Mouse (Mus musculus): Measurements from ENCODE around the gene Tram2. TPM values are rescaled to one million over a fixed set of nuclear protein-coding genes. Genes with fewer than 3 reads are reported as not detected.

Tram2 gene
- polyA plus RNA-seq, 1 experiment from 2014 or later = 7.2 TPM

- H3K36me3 ChIP-seq (ENCODE audit: insufficient read depth, low read length) = no peaks in the 10 kb centered on the region
- DNase-seq (ENCODE audit: low spot score) (peak; percentile 65), ATAC-seq (replicated peaks; ENCODE audit: low FRiP score, low read depth) (no peak)
- H3K4me1 ChIP-seq (replicated peaks; ENCODE audit: insufficient read depth, low read length) = peaks cover 24% of the 10 kb centered on the region
- WGBS = 75% methylated on average over 13 of the region's 13 CpGs
- H3K4me3 ChIP-seq (replicated peaks; ENCODE audit: low read depth, low read length) = no peak overlapping the region
- no peak overlapping the region for H3K9ac ChIP-seq (ENCODE audit: low read depth, low read length)
- H3K27me3 ChIP-seq (ENCODE audit: insufficient read depth, low read length) = no peaks in the 10 kb centered on the region
- no peaks in the 10 kb centered on the region for H3K9me3 ChIP-seq (replicated peaks; ENCODE audit: low read length)
- no peak for TF ChIP-seq CTCF (IDR thresholded peaks at IDR 0.05; ENCODE audit: low read depth)
- peak overlapping the region; percentile 63 for H3K27ac ChIP-seq
- H3K4me2 ChIP-seq (ENCODE audit: low read length) = peak overlapping the region; percentile 8; the same call in 1 of the 2 replicates
These were observed 8.4 kb downstream of the Tram2 start for GRCm38 (mm10) chr1:21070658-21071057.

GRCm38 (mm10) chr1:21069830-21070522, 9.1 kb downstream of the Tram2 start:
- Histone ChIP-seq H3K27ac (0 out of 2 replicates have a peak overlapping the region, but pooled peaks have one; percentile 13), H3K27me3 (ENCODE audit: insufficient read depth, low read length) (no peaks in the 10 kb centered on the region)
- DNase-seq (ENCODE audit: low spot score) = no peak

GRCm38 (mm10) chr1:21068491-21068890, 10.5 kb downstream of the Tram2 start:
- H3K9ac ChIP-seq (ENCODE audit: low read depth, low read length) = no peak overlapping the region
- H3K27me3 ChIP-seq (ENCODE audit: insufficient read depth, low read length) = no peaks in the 10 kb centered on the region
- TF ChIP-seq CTCF (IDR thresholded peaks at IDR 0.05; ENCODE audit: low read depth) = no peak
- ATAC-seq (replicated peaks; ENCODE audit: low FRiP score, low read depth) = no peak
- 0 out of 2 replicates have a peak, but pooled peaks cover 7% of the 10 kb centered on the region for H3K4me1 ChIP-seq (replicated peaks; ENCODE audit: insufficient read depth, low read length)
- no peak overlapping the region for H3K4me2 ChIP-seq (ENCODE audit: low read length)
- 58% methylated on average over 1 of the region's 1 CpGs for WGBS
- H3K4me3 ChIP-seq (replicated peaks; ENCODE audit: low read depth, low read length) = no peak overlapping the region
- peaks cover 6% of the 10 kb centered on the region; the same call in 1 of the 2 replicates for H3K36me3 ChIP-seq (ENCODE audit: insufficient read depth, low read length)
- DNase-seq (ENCODE audit: low spot score) = no peak
- H3K9me3 ChIP-seq (replicated peaks; ENCODE audit: low read length) = no peaks in the 10 kb centered on the region
- H3K27ac ChIP-seq = no peak overlapping the region

More at GRCm38 (mm10) chr1:21069830-21070522, 9.1 kb downstream of the Tram2 start:
- Histone ChIP-seq H3K9ac (ENCODE audit: low read depth, low read length) (no peak overlapping the region), H3K4me2 (ENCODE audit: low read length) (no peak overlapping the region), H3K4me1 (replicated peaks; ENCODE audit: insufficient read depth, low read length) (peaks cover 17% of the 10 kb centered on the region), H3K36me3 (ENCODE audit: insufficient read depth, low read length) (peaks cover 2% of the 10 kb centered on the region; the same call in 1 of the 2 replicates), H3K9me3 (replicated peaks; ENCODE audit: low read length) (no peaks in the 10 kb centered on the region), H3K4me3 (replicated peaks; ENCODE audit: low read depth, low read length) (no peak overlapping the region)
- WGBS = 68% methylated on average over 12 of the region's 12 CpGs
- no peak for ATAC-seq (replicated peaks; ENCODE audit: low FRiP score, low read depth)
- no peak for TF ChIP-seq CTCF (IDR thresholded peaks at IDR 0.05; ENCODE audit: low read depth)

- no peak overlapping the region for H3K9ac ChIP-seq (ENCODE audit: low read depth, low read length)
- no peak overlapping the region for H3K4me2 ChIP-seq (ENCODE audit: low read length)
- ATAC-seq (replicated peaks; ENCODE audit: low FRiP score, low read depth) (no peak), DNase-seq (ENCODE audit: low spot score) (no peak)
- H3K4me3 ChIP-seq (replicated peaks; ENCODE audit: low read depth, low read length) = no peak overlapping the region
- H3K27ac ChIP-seq = no peak overlapping the region
- peaks cover 6% of the 10 kb centered on the region; the same call in 1 of the 2 replicates for H3K36me3 ChIP-seq (ENCODE audit: insufficient read depth, low read length)
- 84% methylated on average over 11 of the region's 11 CpGs for WGBS
- no peaks in the 10 kb centered on the region for H3K27me3 ChIP-seq (ENCODE audit: insufficient read depth, low read length)
- H3K4me1 ChIP-seq (replicated peaks; ENCODE audit: insufficient read depth, low read length) = 0 out of 2 replicates have a peak, but pooled peaks cover 4% of the 10 kb centered on the region
- H3K9me3 ChIP-seq (replicated peaks; ENCODE audit: low read length) = no peaks in the 10 kb centered on the region
- TF ChIP-seq CTCF (IDR thresholded peaks at IDR 0.05; ENCODE audit: low read depth) = no peak
These were observed 11.3 kb downstream of the Tram2 start for GRCm38 (mm10) chr1:21067536-21068221.

GRCm38 (mm10) chr1:21064153-21064552, 14.9 kb downstream of the Tram2 start:
- Histone ChIP-seq H3K4me2 (ENCODE audit: low read length) (no peak overlapping the region), H3K36me3 (ENCODE audit: insufficient read depth, low read length) (peaks cover 6% of the 10 kb centered on the region), H3K27me3 (ENCODE audit: insufficient read depth, low read length) (no peaks in the 10 kb centered on the region), H3K4me1 (replicated peaks; ENCODE audit: insufficient read depth, low read length) (no peaks in the 10 kb centered on the region), H3K9ac (ENCODE audit: low read depth, low read length) (no peak overlapping the region), H3K4me3 (replicated peaks; ENCODE audit: low read depth, low read length) (no peak overlapping the region), H3K27ac (no peak overlapping the region), H3K9me3 (replicated peaks; ENCODE audit: low read length) (no peaks in the 10 kb centered on the region)
- DNase-seq (ENCODE audit: low spot score) (no peak), ATAC-seq (replicated peaks; ENCODE audit: low FRiP score, low read depth) (no peak)
- no peak for TF ChIP-seq CTCF (IDR thresholded peaks at IDR 0.05; ENCODE audit: low read depth)
- 91% methylated on average over 5 of the region's 5 CpGs for WGBS

- Histone ChIP-seq H3K36me3 (ENCODE audit: insufficient read depth, low read length) (peaks cover 5% of the 10 kb centered on the region; the same call in 1 of the 2 replicates), H3K4me3 (replicated peaks; ENCODE audit: low read depth, low read length) (no peak overlapping the region), H3K9ac (ENCODE audit: low read depth, low read length) (no peak overlapping the region), H3K27ac (no peak overlapping the region), H3K9me3 (replicated peaks; ENCODE audit: low read length) (no peaks in the 10 kb centered on the region), H3K4me1 (replicated peaks; ENCODE audit: insufficient read depth, low read length) (no peaks in the 10 kb centered on the region), H3K27me3 (ENCODE audit: insufficient read depth, low read length) (no peaks in the 10 kb centered on the region), H3K4me2 (ENCODE audit: low read length) (no peak overlapping the region)
- DNase-seq (ENCODE audit: low spot score) = no peak
- WGBS = 80% methylated on average over 5 of the region's 5 CpGs
- no peak for TF ChIP-seq CTCF (IDR thresholded peaks at IDR 0.05; ENCODE audit: low read depth)
- ATAC-seq (replicated peaks; ENCODE audit: low FRiP score, low read depth) = no peak
These were observed 19.5 kb downstream of the Tram2 start for GRCm38 (mm10) chr1:21059385-21060109.

Data from kidney, postnatal 0 days (tissue).